Mouse (Mus musculus): ENCODE results near the gene Otop2.

DNA sequence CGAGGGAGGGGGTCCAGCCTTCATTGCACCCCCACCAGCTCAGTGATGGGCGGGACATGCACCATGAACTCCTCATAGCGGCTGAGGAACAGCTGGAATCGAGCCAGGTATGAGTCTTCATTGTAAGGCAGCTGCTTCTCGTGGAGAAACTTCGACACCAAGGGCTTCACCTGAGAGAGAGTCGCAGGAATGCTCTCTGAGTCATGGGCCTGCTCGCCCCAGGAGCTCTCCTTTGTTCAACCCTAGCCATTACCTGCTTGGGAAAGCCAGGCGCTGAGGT lies 23.5 kb upstream of the Otop2 start:
- TF ChIP-seq CTCF (IDR thresholded peaks at IDR 0.05; ENCODE audit: borderline replicate concordance, insufficient read depth, low read depth, low read length) (no peak), POLR2A (IDR thresholded peaks at IDR 0.05; ENCODE audit: borderline replicate concordance, insufficient read depth, low read length) (no peak)

All from cerebellum, adult 2 months (tissue).